Mouse (Mus musculus): ENCODE measurements around the gene Apba2.

Apba2 gene

DNA sequence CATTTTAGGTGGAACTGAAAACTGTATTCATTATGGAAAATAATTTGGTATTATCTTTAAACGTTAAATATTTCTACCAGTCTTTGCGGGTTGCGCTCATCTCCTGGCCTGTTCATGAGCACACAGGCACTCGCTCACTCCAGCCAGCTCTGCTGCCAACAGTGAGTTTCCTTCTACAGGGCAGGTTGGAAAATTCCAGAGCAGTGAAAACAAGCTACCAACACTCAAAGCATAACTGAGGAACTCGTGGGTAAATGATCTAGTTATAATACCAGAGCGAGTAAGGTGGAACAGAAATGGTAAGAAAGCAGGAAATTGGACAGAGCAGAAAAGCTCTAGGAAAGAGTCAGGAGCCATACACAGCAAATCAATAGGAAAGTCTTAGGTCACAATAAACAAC, 294.0 kb downstream of the Apba2 start:
- DNase-seq (ENCODE audit: low spot score in 2 of 2) = no peak
